Comparison of ENCODE assay signal across 8 mouse cellular contexts in genomic region chr9:13195762-13196161, GRCm38 (mm10). TPM values are rescaled to one million over a fixed set of nuclear protein-coding genes. Genes with fewer than 3 reads are reported as not detected.
DNase-seq lines count a peak whose midpoint lies in the region; ATAC-seq and TF ChIP-seq lines count a peak whose summit lies in the region.

No protein-coding gene starts in this region.

- no peaks in the 10 kb centered on the region for H3K4me1 ChIP-seq in heart, embryonic 11.5 days (ENCODE audit: control insufficient read depth, insufficient read depth, low read length)
- H3K4me1 ChIP-seq in E14TG2a.4 (replicated peaks; ENCODE audit: low read depth, low read length): no peaks in the 10 kb centered on the region
- H3K4me1 ChIP-seq in hindbrain, embryonic 14.5 days (replicated peaks; ENCODE audit: control insufficient read depth, insufficient read depth, low read length): no peaks in the 10 kb centered on the region

- H3K4me3 ChIP-seq in heart, embryonic 11.5 days (ENCODE audit: low read depth, low read length): no peak overlapping the region
- no peak overlapping the region for H3K4me3 ChIP-seq in E14TG2a.4 (replicated peaks; ENCODE audit: low read length)
- no peak overlapping the region for H3K4me3 ChIP-seq in hindbrain, embryonic 14.5 days (replicated peaks; ENCODE audit: low read length)

- ATAC-seq in heart, embryonic 11.5 days (replicated peaks; ENCODE audit: insufficient number of reproducible peaks, low FRiP score, low TSS enrichment): no peak
- peak; percentile 37; the same call in 1 of the 2 replicates for ATAC-seq in hindbrain, embryonic 14.5 days (ENCODE audit: low FRiP score)
- no peak for ATAC-seq in erythroblast, adult 5-6 weeks (replicated peaks; ENCODE audit: low FRiP score, poor library complexity, severe bottlenecking)

- DNase-seq in heart, adult 11 months: peak; percentile 28
- peak; percentile 8 to 55 for DNase-seq in cerebellum, postnatal 25 days
- peak; percentile 72 for DNase-seq in hindbrain, embryonic 14.5 days (ENCODE audit: low spot score)
- peak; percentile 52 for DNase-seq in left cerebral cortex, postnatal 4 days
- DNase-seq in retina, embryonic 14.5 days (ENCODE audit: low spot score): peak; percentile 75

- no peaks in the 10 kb centered on the region for H3K9me3 ChIP-seq in heart, embryonic 11.5 days (replicated peaks; ENCODE audit: control insufficient read depth, low read length)
- H3K9me3 ChIP-seq in E14TG2a.4 (ENCODE audit: low read length): no peaks in the 10 kb centered on the region
- no peaks in the 10 kb centered on the region for H3K9me3 ChIP-seq in hindbrain, embryonic 14.5 days (ENCODE audit: control insufficient read depth, low read length)

- peak; percentile 50 for TF ChIP-seq CTCF in E14TG2a.4 (conservative IDR thresholded peaks at IDR 0.05; ENCODE audit: low read length)

- WGBS in heart, embryonic 11.5 days (ENCODE audit: insufficient replicate concordance): 12% methylated on average over 7 of the region's 7 CpGs
- 3% methylated on average over 7 of the region's 7 CpGs for WGBS in hindbrain, embryonic 14.5 days

- no peaks in the 10 kb centered on the region for H3K36me3 ChIP-seq in heart, embryonic 11.5 days (ENCODE audit: control insufficient read depth, insufficient read depth, low read length)
- H3K36me3 ChIP-seq in E14TG2a.4 (ENCODE audit: insufficient read depth, low read length): no peaks in the 10 kb centered on the region
- H3K36me3 ChIP-seq in hindbrain, embryonic 14.5 days (replicated peaks; ENCODE audit: control insufficient read depth, insufficient read depth): no peaks in the 10 kb centered on the region

- H3K27me3 ChIP-seq in heart, embryonic 11.5 days (ENCODE audit: control insufficient read depth, insufficient read depth, low read length): no peaks in the 10 kb centered on the region
- no peaks in the 10 kb centered on the region for H3K27me3 ChIP-seq in E14TG2a.4 (ENCODE audit: insufficient read depth, low read length)
- no peaks in the 10 kb centered on the region for H3K27me3 ChIP-seq in hindbrain, embryonic 14.5 days (ENCODE audit: control insufficient read depth, insufficient read depth, low read length)

- no peak overlapping the region for H3K9ac ChIP-seq in heart, embryonic 11.5 days (ENCODE audit: low read depth, low read length)
- no peak overlapping the region for H3K9ac ChIP-seq in hindbrain, embryonic 14.5 days

- no peak overlapping the region for H3K27ac ChIP-seq in heart, embryonic 11.5 days (ENCODE audit: low read depth, low read length)
- no peak overlapping the region for H3K27ac ChIP-seq in hindbrain, embryonic 14.5 days

- intact Hi-C loops in left cerebral cortex, postnatal 4 days (cut with DNase I): loop anchor here (5.0 kb wide), 1 partner anchor 318 kb away; no protein-coding TSS in a partner anchor

- H3K4me2 ChIP-seq in heart, embryonic 11.5 days: no peak overlapping the region
- 0 out of 2 replicates have a peak overlapping the region, but pooled peaks have one; percentile 13 for H3K4me2 ChIP-seq in hindbrain, embryonic 14.5 days (replicated peaks)

RNA-seq across cellular contexts. Expression of gene Jrkl, which starts 49.9 kb away (rescaled TPM):
- polyA plus RNA-seq in heart, embryonic 11.5 days (2014; fragmentation: Nextera tagmentation; extraction: Ambion mirVana): 6.7 and 7.1 TPM in 2 replicates
- polyA plus RNA-seq in hindbrain, embryonic 14.5 days (2014; fragmentation: Nextera tagmentation; extraction: Ambion mirVana): 9.6 and 10.2 TPM in 2 replicates
- total RNA-seq in left cerebral cortex, postnatal 4 days (2021): 10 to 100 TPM in 1 of 2 experiments, 1 to 10 TPM in 1; 9.8 to 13.6 TPM
- 5.2 and 8.6 TPM in 2 replicates for total RNA-seq in erythroblast, adult 5-6 weeks (2015; ENCODE audit: low replicate concordance)
- total RNA-seq in erythroblast, adult 5-6 weeks (2017; ENCODE audit: low replicate concordance): 6.2 and 6.4 TPM in 2 replicates

RNA-seq across cellular contexts. Expression of gene Ccdc82, which starts 51.0 kb away (rescaled TPM):
- polyA plus RNA-seq in heart, embryonic 11.5 days (2014; fragmentation: Nextera tagmentation; extraction: Ambion mirVana): 7.8 and 8.0 TPM in 2 replicates
- polyA plus RNA-seq in hindbrain, embryonic 14.5 days (2014; fragmentation: Nextera tagmentation; extraction: Ambion mirVana): 15.6 and 17.7 TPM in 2 replicates
- total RNA-seq in left cerebral cortex, postnatal 4 days (2021): 10 to 100 TPM; 23.6 to 27.0 TPM
- total RNA-seq in erythroblast, adult 5-6 weeks (2015; ENCODE audit: low replicate concordance): 27.7 and 28.4 TPM in 2 replicates
- 32.6 and 40.8 TPM in 2 replicates for total RNA-seq in erythroblast, adult 5-6 weeks (2017; ENCODE audit: low replicate concordance)
